Mouse (Mus musculus) megakaryocyte, embryonic 14.5 days (primary cell): ENCODE data around the gene Slc25a39.
"Not testable (repeated sequence)": the region's sequence is repeated elsewhere in the genome, so short reads cannot be mapped to it uniquely, and the experiment has no call there.

ENCODE experiments used
- FLI1 ChIP-seq: IDR thresholded peaks from 2 replicates; pipeline ENCODE4 v1.6.1; 2012; ENCODE audit warnings: low read length, inconsistent platforms, mixed read lengths
- GATA1 ChIP-seq: IDR thresholded peaks from 3 replicates; pipeline ENCODE4 v1.6.1; 2012; ENCODE audit warnings: mixed read lengths, low read length, inconsistent platforms, borderline replicate concordance

DNA sequence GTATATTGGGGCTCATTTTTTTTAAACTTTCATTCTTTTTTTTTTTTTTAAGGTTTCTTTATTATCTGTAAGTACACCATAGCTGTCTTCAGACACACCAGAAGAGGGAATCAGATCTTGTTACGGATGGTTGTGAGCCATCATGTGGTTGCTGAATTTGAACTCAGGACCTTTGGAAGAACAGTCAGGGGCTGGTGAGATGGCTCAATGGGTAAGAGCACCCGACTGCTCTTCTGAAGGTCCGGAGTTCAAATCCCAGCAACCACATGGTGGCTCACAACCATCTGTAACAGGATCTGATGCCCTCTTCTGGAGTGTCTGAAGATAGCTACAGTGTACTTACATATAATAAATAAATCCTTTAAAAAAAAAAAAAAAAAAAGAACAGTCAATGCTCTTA is 2.6 kb upstream of the Slc25a39 start:
- TF ChIP-seq GATA1, FLI1: not testable (repeated sequence)
